Mouse (Mus musculus) spleen, adult 12 weeks (tissue): Measurements from ENCODE around the gene Taar4.

Experiments used
- DNase-seq: peaks from one replicate; pipeline ENCODE4 v3.0.0; 2022; ENCODE audit warnings: low spot score

The Taar4 gene

DNA sequence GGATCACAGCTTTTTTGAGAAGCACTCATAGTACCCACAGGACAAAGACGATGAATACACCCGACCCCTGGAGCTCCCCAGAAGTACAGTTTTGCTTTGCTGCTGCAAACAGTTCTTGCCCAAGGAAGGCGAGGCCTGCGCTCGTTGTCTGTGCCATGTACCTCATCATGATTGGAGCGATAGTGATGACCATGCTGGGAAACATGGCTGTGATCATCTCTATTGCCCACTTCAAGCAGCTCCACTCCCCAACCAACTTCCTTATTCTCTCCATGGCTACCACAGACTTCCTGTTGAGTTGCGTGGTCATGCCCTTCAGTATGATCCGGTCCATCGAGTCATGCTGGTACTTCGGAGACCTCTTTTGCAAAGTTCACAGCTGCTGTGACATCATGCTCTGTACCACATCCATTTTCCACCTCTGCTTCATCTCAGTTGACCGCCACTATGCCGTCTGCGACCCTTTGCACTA lies at the start of gene Taar4:
Gene Taar4, plus strand, starts transcription at position 51 of the 472 bp plus-strand sequence.
- no peak for DNase-seq

DNA sequence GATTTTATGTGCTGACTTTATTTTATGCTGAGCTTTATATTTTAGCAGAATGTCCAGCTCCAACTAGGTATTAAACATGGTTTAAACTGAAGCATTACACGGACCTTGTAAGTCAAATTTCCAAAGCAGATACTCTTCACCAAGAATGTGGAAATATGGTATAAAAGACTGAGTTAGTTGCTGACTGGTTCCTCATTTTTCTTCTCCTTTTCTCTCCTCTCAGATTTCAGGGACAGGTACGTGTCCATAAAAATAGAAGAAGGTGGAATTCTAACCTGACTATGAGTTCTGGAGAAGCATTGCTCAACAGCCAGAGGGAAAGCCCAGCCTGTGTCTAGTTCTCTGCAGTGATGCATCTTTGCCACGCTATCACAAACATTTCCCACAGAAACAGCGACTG lies 40.2 kb upstream of the Taar4 start, which contains the start of gene Taar1:
Gene Taar1, plus strand, starts transcription at position 301 of the 400 bp plus-strand sequence.
- no peak for DNase-seq

- no peak for DNase-seq
Measured at GRCm38 (mm10) chr10:23922468-23922867, 37.8 kb upstream of the Taar4 start.

DNA sequence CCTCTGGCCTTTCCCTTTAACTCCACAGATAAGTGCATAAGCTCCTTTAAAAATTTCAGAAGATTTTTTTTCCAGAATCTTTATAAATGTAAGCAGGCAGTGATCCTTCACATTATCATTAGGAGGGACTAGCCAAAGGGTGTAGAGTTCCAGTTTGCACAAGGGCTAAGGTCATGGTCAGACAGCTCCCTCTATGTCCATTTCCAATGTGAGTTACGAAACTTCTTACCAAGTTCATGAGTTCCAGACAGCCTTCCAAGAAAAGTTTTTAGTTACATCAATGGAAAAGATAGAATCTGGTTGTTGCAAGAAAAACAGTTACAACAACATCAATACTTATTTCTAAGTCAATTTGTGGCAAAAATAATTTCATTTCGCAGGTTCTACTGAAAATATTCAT lies 36.4 kb upstream of the Taar4 start:
- no peak for DNase-seq

DNA sequence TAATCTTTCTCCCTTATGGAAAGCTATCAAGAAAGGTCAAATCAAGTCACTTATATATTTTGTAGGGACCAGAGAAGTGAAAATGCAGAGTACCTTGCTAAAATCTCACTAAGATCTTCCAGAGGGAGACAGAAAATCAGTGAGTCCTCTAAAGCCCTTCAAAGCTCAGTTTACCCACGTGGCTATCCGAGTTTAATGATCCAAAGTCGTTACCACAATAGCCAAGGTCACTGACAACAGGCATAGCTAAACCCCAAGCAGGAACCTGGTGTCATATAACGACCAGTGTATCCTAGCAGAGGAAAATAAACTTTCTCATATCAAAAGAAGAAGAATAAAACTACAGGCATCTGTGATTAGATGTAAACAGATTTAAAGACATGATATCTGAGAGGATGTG lies 22.7 kb upstream of the Taar4 start:
- DNase-seq: no peak

- DNase-seq: no peak
Measured at GRCm38 (mm10) chr10:23938312-23938711, 22.0 kb upstream of the Taar4 start, which contains the start of gene Taar2. TSS of gene Taar2 (plus strand) at chr10:23938572.

GRCm38 (mm10) chr10:23942465-23942864 lies 17.8 kb upstream of the Taar4 start:
- no peak for DNase-seq

DNA sequence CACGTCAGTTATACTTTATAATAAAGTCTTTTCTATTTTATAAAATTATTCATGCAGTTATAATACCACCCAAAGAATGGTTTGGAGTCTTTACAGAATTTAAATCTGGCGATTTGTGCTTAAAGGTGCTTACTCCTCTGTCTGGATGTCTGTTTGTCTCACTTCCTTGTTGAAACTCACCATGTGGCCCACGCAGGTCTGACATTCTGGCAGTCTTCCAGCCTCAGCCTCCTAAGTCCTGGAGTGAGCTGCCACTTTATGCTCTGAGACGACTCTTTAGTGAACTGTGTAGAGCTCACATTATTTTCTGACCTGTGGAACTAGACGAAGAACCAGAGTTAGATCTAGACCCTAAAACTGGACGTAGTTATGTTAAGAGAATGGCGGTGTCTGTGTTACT lies 12.3 kb upstream of the Taar4 start:
- no peak for DNase-seq

DNA sequence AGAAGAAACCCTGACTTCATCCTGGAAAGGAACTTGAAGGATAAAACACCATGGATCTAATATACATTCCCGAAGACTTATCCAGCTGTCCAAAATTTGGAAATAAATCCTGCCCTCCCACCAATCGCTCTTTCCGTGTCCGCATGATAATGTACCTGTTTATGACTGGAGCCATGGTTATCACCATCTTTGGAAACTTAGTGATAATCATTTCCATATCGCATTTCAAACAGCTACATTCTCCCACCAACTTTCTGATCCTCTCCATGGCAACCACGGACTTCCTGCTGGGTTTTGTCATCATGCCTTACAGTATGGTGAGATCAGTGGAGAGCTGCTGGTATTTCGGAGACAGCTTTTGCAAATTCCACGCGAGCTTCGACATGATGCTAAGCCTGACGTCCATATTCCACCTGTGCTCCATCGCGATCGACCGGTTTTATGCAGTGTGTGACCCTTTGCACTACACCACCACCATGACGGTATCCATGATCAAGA lies 10.7 kb upstream of the Taar4 start, which contains the start of gene Taar3:
Gene Taar3, plus strand, starts transcription at position 51 of the 498 bp plus-strand sequence.
- no peak for DNase-seq

- DNase-seq: no peak
Measured at GRCm38 (mm10) chr10:23951714-23952113, 8.6 kb upstream of the Taar4 start.

DNA sequence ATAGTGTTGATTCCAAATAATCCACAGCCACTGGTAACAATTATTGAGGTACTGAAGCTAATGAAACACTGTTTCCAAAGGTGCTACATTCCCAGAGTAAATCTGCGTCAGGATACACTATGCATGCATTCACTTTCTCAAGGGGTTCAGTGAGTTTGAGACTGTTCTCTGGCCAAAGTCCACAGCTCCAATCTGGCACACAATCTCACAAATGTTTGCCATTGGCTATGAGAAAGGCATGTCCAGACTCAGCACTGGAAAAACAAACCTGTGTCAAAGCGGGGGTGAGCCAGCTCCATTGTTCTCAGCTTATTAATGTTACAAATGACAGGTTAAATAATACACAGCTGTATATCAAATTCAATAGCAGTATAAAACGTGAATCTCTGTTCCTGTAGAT lies 1.2 kb upstream of the Taar4 start:
- no peak for DNase-seq

DNA sequence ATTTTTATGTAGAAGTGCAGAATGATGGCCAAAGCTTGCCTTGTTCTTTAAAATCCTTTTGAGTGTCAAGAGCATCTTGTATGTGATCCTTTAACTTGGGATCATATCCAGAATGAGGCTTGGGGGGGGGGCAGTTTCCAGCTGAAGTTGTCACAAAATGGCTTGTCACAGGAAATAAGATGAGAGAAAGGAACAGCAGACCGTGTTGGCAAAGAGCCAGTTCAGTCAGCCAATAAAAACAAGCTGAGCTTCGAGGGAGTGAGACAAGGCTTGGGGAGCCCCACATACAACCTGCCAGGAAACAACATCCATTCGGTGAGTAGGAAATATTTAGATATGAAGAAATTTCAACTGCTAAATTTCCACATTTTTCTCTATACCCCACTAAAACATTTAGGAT lies 3.1 kb downstream of the Taar4 start:
- DNase-seq: no peak

DNA sequence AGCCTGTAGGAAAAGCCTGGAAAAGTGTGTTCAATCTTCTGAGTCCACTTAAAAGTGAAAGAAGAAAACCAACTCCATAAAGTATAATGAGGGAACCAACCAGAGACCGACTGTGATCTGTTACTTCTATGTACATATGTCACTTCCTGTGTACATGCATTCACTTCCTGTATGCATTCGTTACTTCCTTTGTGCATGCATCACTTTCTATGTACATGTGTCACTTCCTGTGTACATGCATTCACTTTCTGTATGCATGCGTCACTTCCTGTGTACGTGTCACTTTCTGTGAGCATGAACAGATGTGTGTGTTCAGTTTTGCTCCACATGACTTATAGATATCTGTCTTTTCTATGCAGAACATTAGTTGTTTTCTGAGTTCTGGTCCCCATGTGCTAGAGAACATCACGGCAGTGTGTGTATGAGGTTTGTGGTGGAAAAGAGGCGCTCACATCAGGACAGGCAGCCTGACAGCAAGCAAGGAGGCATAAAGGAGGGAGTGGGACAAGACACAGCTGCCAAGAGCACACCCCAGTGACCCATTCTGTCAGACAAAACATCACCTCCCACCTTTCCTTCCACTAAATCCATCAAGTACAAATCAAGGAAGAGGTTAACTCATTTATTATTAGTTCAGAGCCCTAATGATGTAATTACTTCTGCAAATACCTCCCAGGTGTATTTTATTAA lies 4.8 kb downstream of the Taar4 start:
- DNase-seq: no peak

DNA sequence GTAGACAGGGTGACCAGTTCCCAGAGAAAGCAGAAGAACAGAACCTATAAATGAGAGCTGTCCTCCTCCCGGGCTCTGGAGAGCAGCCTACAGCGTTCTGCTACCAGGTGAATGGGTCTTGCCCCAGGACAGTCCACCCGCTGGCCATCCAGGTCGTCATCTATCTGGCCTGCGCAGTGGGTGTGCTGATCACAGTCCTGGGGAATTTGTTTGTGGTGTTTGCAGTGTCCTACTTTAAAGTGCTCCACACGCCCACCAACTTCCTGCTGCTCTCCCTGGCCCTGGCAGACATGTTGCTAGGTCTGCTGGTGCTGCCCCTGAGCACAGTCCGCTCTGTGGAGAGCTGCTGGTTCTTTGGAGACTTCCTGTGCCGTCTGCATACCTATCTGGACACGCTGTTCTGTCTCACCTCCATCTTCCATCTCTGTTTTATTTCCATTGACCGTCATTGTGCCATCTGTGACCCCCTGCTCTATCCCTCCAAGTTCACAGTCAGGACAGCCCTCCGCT lies 10.4 kb downstream of the Taar4 start, which contains the start of gene Taar5:
Gene Taar5, plus strand, starts transcription at position 51 of the 510 bp plus-strand sequence.
- no peak for DNase-seq

DNA sequence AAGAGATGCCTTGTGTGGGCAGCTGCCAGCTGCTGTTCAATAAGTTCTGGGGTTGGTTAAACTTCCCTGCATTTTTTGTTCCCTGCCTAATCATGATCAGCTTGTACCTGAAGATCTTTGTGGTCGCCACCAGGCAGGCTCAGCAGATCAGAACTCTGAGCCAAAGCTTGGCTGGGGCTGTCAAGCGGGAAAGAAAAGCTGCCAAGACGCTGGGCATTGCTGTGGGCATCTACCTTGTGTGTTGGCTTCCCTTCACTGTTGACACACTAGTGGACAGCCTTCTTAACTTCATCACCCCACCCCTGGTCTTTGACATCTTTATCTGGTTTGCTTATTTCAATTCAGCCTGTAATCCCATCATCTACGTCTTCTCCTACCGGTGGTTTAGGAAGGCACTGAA lies 11.0 kb downstream of the Taar4 start:
- DNase-seq: no peak

- no peak for DNase-seq
Measured at GRCm38 (mm10) chr10:23977958-23978357, 17.7 kb downstream of the Taar4 start.

DNA sequence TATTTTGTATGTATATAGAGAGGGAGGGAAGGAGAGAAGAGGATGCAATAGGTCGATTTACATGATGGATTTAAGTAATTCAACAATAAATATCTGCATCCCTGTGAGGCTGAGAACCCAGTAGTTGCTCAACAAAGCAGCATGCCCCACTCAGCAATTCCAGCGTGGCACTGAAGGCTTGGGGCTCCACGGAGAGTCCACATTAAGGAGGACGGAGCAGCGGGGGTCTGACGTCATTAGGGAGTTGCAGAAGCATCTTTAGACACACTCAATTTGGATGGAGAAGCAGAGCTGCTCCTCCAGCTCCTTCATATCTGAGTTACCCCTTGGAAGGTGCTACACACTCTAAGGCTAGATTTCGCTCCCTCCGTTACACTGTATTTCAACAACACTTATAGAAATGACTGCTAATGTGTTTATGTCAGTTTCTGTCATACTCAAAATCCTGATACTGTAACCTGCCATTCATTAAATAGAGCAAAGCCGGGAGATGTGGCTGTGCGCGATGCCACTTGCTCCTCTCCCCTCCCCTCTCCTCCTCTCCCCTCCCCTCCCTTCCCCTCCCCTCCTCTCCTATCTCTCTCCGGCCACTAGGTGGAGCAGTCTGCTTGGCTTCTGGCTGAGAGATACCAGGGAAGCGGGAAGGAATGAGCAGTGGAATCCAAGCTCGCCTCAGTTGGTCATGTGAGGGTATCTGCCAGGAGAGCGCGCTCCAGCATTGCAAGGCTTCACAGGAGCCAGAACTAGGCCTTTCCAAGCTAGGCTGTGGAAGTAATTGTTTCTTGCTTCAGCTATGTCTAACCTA lies 18.8 kb downstream of the Taar4 start:
- DNase-seq: no peak

DNA sequence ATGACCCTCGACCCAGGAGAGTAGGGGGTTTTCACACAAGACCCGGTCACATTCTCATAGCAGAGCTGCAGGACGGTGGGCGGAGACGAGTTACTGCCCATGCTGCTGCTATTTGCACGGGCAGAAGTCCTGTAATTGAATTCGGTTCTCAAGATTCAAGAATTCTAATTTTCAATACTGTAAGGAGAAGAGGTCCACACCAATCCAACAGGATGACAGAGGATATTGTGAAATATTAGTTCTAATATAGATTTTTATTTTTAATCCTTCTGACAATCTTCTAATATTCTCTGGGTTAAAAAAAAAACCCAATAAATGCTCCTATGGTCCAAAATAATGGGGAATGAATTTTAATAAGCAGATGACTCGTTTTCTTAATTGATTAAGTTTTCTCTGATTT lies 25.3 kb downstream of the Taar4 start, which contains the start of gene Taar6:
Gene Taar6, minus strand, starts transcription at position 101 of the 400 bp plus-strand sequence.
- DNase-seq: no peak

DNA sequence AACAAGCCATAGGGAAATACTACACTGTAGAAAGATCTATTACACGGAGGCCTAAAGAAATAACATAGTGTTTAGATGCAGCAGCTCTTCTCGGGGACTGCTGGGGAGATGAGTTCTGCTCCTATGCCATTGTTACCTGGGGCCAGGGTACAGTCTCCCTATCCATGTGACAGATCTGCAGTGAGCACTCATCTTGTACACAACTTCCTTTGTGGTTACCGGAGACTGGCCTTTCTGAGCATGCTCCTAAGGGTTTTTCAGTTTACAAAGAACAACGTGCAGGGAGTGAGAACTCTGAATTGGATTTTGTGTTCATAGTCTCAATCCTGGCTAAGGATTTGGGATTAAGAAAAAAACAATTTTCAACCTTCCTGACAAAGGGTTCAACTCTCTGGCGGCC lies 26.1 kb downstream of the Taar4 start:
- no peak for DNase-seq

DNA sequence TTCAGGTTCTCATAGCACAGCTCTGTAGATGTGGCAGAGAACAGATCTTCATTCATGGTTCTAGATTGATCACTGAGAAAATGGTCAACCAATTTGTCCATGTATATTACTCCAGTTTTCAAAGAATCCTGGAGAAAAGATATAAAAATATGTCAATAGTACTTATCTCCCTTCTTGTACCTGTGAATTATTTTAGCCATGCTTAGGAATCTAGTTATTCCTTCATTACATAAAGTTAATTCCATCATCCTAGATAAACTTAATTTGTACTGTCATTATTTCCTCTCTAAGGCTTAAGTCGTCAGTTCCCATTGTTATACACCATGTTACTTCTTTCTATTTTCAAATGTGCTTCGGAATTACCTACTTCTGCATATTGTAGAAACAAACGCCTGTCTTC lies 33.1 kb downstream of the Taar4 start, which contains the start of gene Taar7a:
Gene Taar7a, minus strand, starts transcription at position 101 of the 400 bp plus-strand sequence.
- no peak for DNase-seq

DNA sequence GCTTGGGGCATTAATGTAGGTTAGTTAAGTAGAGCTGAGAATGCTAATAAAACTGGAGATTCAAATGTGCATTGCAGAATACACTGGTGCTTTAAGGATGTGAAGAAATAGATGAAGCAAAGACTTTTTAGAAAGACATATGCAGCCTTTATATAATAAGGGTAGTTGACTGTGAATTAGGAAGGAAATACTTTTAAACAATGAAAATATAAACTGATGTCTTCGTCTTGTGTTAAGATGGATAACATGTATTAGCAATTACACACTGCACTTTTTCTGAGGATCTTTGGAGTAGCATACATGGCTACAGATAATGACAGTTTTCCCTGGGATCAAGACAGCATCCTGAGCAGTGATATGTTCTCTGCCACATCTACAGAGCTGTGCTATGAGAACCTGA lies 39.3 kb downstream of the Taar4 start, which contains the start of gene Taar7b:
Gene Taar7b, plus strand, starts transcription at position 301 of the 400 bp plus-strand sequence.
- no peak for DNase-seq

GRCm38 (mm10) chr10:24006442-24006841 lies 46.1 kb downstream of the Taar4 start:
- DNase-seq: no peak
